Mouse (Mus musculus) liver, embryonic 14.5 days (tissue): ENCODE measurements around the gene Ikzf1.

Experiments used
- CTCF ChIP-seq: IDR thresholded peaks from 2 replicates; pipeline ENCODE4 v1.5.1; 2016; ENCODE audit warnings: antibody characterized with exemption, low read depth, control low read depth
- EP300 ChIP-seq: IDR thresholded peaks from 2 replicates; pipeline ENCODE4 v1.6.1; 2016; ENCODE audit warnings: antibody characterized with exemption, low read depth

DNA sequence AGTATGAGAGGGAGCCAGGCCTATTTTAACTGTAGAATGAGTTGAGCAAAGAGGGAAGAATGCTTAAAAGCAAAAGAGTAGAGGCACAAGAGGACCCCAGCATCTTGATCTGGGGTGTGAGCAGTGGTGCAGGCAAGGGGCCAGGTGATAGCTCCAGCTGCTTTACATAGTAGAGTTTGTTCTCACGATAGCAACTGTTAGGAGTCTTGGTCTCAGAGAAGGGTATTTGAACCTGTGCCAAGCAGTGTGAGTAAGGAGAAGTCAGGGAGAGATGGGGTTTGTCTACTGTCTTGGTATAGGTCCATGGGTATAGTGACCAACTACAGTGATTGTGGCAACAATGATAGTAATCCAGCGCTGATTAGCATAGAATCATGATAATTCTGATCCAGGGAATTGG, 29.9 kb downstream of the Ikzf1 start:
- no peak for TF ChIP-seq EP300
- TF ChIP-seq CTCF: no peak
